Mouse (Mus musculus): ENCODE data around the gene Pamr1. TPM values are rescaled to one million over a fixed set of nuclear protein-coding genes. Genes with fewer than 3 reads are reported as not detected.

The Pamr1 gene
- polyA plus RNA-seq (2014; fragmentation: Illumina TruSeq; extraction: RNeasy Lipid Tissue Mini Kit (QIAGEN cat#74804); ENCODE audit: low read depth, low replicate concordance), result 3.6 TPM

DNA sequence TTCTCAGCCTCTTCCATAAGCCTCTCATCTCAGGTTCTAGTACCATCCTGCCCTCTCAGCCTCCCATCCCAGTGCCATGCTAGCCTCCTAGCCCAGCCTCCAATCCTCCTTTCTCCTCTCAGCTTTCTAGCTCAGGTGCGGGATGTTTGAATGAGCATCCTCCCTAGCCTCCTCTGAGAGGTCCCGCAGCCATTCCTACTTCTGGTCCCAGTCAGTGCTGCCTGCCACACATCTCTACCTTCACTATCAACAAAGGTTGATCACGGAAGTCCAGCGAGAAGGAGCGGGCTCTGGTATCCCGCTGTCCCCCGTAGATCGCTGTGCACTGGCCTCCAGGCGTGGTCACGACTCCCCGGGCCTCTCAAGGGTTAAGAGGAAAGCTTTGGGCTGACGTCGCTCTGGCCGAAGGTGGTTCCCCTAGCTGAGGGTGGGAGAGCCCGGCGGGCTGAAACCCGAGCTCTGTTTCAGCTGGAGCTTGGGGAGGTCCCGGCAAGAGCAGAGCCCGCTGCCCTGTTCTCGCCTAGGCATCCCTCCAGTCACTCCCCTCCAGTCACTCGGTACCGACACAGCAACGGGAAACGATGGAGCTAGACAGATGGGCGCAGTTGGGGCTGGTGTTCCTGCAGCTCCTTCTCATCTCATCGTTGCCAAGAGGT lies at the start of gene Pamr1:
Gene Pamr1 (plus strand): TSS at position 402 of the 656 bp plus-strand sequence.

GRCm38 (mm10) chr2:102658163-102658660 lies 108.4 kb downstream of the Pamr1 start, which contains the start of gene Slc1a2:
TSS of gene Slc1a2 (plus strand) at chr2:102658659.

Other genes starting within 250 kb of the Pamr1 start
- gene Trim44, start 142.2 kb upstream of the Pamr1 start, polyA plus RNA-seq (2014; fragmentation: Illumina TruSeq; extraction: RNeasy Lipid Tissue Mini Kit (QIAGEN cat#74804); ENCODE audit: low read depth, low replicate concordance), result 169 TPM
- 1.4 TPM for gene Fjx1, start 97.5 kb upstream of the Pamr1 start, polyA plus RNA-seq (2014; fragmentation: Illumina TruSeq; extraction: RNeasy Lipid Tissue Mini Kit (QIAGEN cat#74804); ENCODE audit: low read depth, low replicate concordance)
- 2.8 TPM for gene Slc1a2, start 108.6 kb downstream of the Pamr1 start, polyA plus RNA-seq (2014; fragmentation: Illumina TruSeq; extraction: RNeasy Lipid Tissue Mini Kit (QIAGEN cat#74804); ENCODE audit: low read depth, low replicate concordance)